Mouse (Mus musculus) G1E (cell line): ENCODE data around the gene Npw. TPM values are rescaled to one million over a fixed set of nuclear protein-coding genes. Genes with fewer than 3 reads are reported as not detected.

Source experiments
- ATAC-seq: 2 replicates; pipeline ENCODE4 v1.8.0; 2016; ENCODE audit warnings: mild to moderate bottlenecking; ENCODE audit not compliant: insufficient number of reproducible peaks, poor library complexity, low FRiP score, severe bottlenecking; ENCODE audit errors: extremely low read depth
- DNase-seq: peaks from one replicate; pipeline ENCODE4 v3.0.0; 2012; ENCODE audit warnings: low spot score
- H3K27me3 ChIP-seq: 2 replicates; pipeline ENCODE4 v1.6.1; 2012; ENCODE audit warnings: mild to moderate bottlenecking, low read length, inconsistent platforms; ENCODE audit not compliant: insufficient read depth
- H3K36me3 ChIP-seq: replicated peaks from 2 replicates; pipeline ENCODE3; 2012; ENCODE audit warnings: mild to moderate bottlenecking, inconsistent platforms
- H3K4me1 ChIP-seq: 2 replicates; pipeline ENCODE4 v1.6.1; 2012; ENCODE audit warnings: low read depth, low read length, inconsistent platforms, mixed read lengths; ENCODE audit not compliant: insufficient read depth
- H3K4me3 ChIP-seq: 2 replicates; pipeline ENCODE4 v1.5.1; 2012; ENCODE audit warnings: low read depth, mild to moderate bottlenecking, inconsistent platforms, low read length, moderate library complexity, mixed read lengths
- H3K9me3 ChIP-seq: replicated peaks from 2 replicates; pipeline ENCODE4 v1.6.1; 2012; ENCODE audit warnings: inconsistent platforms
- CTCF ChIP-seq: IDR thresholded peaks from 2 replicates; pipeline ENCODE4 v1.5.1; 2012; ENCODE audit warnings: low read depth, low read length, inconsistent platforms, mixed read lengths
- GATA1 ChIP-seq: IDR thresholded peaks from 2 replicates; pipeline ENCODE4 v1.6.1; 2012; ENCODE audit warnings: borderline replicate concordance, low read length, inconsistent platforms, mixed read lengths
- GATA2 ChIP-seq: IDR thresholded peaks from 2 replicates; pipeline ENCODE4 v1.6.1; 2012; ENCODE audit warnings: low read depth, low read length, inconsistent platforms, borderline replicate concordance
- POLR2AphosphoS5 ChIP-seq: IDR thresholded peaks from 2 replicates; pipeline ENCODE4 v1.6.1; 2012; ENCODE audit warnings: low read depth, low read length, inconsistent platforms; ENCODE audit not compliant: insufficient replicate concordance
- TAL1 ChIP-seq: conservative IDR thresholded peaks from 2 replicates; pipeline ENCODE4 v1.6.1; 2012; ENCODE audit warnings: low read depth, low read length, inconsistent platforms, mixed read lengths
- polyA plus RNA-seq: library from polyadenylated mRNA; stranded (reverse); fragments of >175 nt; gene quantifications from 2 replicates; pipeline ENCODE4 v1.2.3, GENCODE M21; 2012
- total RNA-seq, 2 experiments: library from RNA; stranded (forward) in 1 of 2; stranded (reverse) in 1 of 2; fragments of 200-1000 nt in 1 of 2; fragments of >200 nt in 1 of 2; fragmentation: Nextera tagmentation in 1 of 2; gene quantifications; 2 replicates each; pipeline ENCODE4 v1.2.3; 2014 to 2017

Gene Npw
- total and polyA plus RNA-seq, 3 experiments: not detected

GRCm38 (mm10) chr17:24698715-24699114, 40.5 kb upstream of the Npw start:
- Histone ChIP-seq H3K36me3 (peaks cover 64% of the 10 kb centered on the region), H3K4me1 (peaks cover 36% of the 10 kb centered on the region), H3K9me3 (no peaks in the 10 kb centered on the region), H3K4me3 (no peak overlapping the region), H3K27me3 (no peaks in the 10 kb centered on the region; the same call in 1 of the 2 replicates)
- ATAC-seq: no peak
- TF ChIP-seq GATA1: no peak
- TF ChIP-seq CTCF: no peak
- no peak for TF ChIP-seq POLR2AphosphoS5
- DNase-seq: no peak

- no peak overlapping the region for H3K4me3 ChIP-seq
- H3K27me3 ChIP-seq: no peaks in the 10 kb centered on the region; the same call in 1 of the 2 replicates
- no peak for ATAC-seq
- H3K4me1 ChIP-seq: peaks cover 39% of the 10 kb centered on the region
- H3K9me3 ChIP-seq: no peaks in the 10 kb centered on the region
- TF ChIP-seq GATA2 (no peak), TAL1 (no peak), GATA1 (no peak), POLR2AphosphoS5 (no peak), CTCF (no peak)
- peaks cover 62% of the 10 kb centered on the region for H3K36me3 ChIP-seq
- DNase-seq: no peak
Measured at GRCm38 (mm10) chr17:24697985-24698384, 39.7 kb upstream of the Npw start.

DNA sequence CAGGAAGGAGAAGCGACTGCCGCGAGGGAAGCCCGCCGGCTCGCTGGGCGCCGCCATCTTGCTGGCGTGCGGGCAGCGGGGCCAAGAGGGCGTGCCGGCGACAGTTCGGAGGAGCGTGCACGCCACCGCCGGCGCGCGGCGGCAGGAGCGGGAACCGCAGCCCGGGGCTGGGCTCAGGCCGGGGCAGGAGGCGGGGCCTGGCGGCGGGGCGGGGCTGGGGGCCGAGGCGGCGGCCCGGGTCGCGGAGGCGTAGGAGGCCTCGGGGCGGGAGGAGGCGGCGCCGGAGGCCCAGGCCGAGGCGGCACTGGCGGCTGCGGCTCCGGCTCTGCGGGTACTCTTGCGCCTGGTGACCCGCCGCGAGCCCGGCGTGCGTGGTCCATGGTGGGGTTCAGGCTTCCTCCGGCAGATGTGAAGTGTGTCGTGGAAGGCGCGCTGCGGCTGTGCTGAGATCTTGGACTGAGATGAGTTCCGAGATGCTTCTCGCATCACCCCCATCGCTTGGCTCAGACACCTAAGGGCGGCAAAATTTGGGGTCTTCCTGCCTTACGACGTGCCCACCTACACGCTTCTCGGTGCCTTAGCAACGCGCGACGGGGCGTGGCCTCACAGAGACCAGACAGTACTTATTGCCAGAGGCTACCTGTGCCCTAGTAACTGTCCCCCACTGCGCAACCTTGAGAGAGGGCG, 37.9 kb upstream of the Npw start, which contains the start of the genes Gfer and Noxo1:
TSS of gene Gfer (minus strand) at position 146 of the 687 bp plus-strand sequence.
TSS of gene Noxo1 (plus strand) at position 224 of the 687 bp plus-strand sequence.
- ATAC-seq (peak; percentile 38), DNase-seq (peak; percentile 94)
- TF ChIP-seq GATA2 (no peak), CTCF (no peak)
- peak within 1 kb of the TSS; percentile 79 for H3K4me3 ChIP-seq
- no peaks in the 10 kb centered on the region; the same call in 1 of the 2 replicates for H3K27me3 ChIP-seq
- H3K4me1 ChIP-seq: peaks cover 49% of the 10 kb centered on the region
- H3K9me3 ChIP-seq: no peaks in the 10 kb centered on the region
- peaks cover 56% of the 10 kb centered on the region for H3K36me3 ChIP-seq

DNA sequence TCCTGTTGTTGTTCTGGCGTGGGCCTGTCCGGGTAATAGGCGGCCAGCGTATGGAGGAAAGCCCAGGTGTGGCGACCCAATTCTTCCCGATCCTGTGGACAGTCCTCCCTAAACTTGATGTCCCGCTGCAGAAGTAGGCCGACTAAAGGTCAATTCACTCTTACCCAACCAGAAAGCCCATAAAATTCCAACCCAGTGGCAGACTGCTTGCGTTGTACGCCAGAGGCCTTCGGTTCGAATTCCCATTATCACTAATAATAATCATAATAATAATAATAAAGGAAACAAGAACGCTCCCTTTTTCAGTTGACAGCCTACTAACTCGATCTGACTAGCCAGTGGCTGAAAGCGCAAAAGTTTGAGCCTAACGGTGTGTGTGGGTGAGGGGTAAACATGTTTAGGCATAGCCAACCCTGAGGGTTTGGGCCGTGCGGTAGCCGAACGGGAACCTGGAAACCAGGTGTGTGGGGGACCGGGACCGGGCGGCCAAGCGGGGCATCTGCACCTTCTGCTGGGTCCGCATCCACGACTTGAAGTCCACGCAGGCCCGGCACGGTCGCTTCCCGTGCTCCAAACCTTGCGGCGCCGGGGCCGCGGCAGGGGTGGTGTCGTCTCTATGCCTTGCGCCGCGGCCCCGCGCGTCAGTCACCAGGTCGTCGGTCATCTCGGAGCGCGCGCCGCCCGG, 37.2 kb upstream of the Npw start:
- Histone ChIP-seq H3K36me3 (peaks cover 49% of the 10 kb centered on the region), H3K4me1 (peaks cover 49% of the 10 kb centered on the region), H3K4me3 (peak overlapping the region; percentile 79), H3K27me3 (peaks cover 2% of the 10 kb centered on the region; the same call in 1 of the 2 replicates), H3K9me3 (no peaks in the 10 kb centered on the region)
- TF ChIP-seq CTCF: no peak
- no peak for ATAC-seq
- no peak for DNase-seq

DNA sequence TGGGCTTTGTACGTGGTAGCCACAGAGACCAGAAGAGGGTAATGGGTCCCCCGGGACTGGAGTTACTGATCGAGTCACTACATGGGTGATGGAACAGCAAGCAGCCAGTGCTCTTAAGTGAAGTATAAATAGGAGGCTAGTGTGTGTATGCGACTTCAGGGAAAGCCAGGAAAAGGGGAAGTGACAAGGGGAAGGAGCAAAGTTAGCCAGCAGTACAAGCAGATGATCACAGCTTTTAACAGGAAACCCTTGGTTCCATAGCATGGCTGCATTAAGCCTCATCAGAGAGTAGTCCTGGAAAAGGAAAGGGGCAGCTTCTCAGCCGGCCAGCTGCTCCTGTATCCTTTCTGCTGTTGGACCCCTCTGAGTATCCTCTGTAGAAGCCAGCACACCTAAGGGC, 34.1 kb upstream of the Npw start:
- Histone ChIP-seq H3K4me1 (peaks cover 62% of the 10 kb centered on the region), H3K27me3 (peaks cover 29% of the 10 kb centered on the region)
- DNase-seq: no peak

DNA sequence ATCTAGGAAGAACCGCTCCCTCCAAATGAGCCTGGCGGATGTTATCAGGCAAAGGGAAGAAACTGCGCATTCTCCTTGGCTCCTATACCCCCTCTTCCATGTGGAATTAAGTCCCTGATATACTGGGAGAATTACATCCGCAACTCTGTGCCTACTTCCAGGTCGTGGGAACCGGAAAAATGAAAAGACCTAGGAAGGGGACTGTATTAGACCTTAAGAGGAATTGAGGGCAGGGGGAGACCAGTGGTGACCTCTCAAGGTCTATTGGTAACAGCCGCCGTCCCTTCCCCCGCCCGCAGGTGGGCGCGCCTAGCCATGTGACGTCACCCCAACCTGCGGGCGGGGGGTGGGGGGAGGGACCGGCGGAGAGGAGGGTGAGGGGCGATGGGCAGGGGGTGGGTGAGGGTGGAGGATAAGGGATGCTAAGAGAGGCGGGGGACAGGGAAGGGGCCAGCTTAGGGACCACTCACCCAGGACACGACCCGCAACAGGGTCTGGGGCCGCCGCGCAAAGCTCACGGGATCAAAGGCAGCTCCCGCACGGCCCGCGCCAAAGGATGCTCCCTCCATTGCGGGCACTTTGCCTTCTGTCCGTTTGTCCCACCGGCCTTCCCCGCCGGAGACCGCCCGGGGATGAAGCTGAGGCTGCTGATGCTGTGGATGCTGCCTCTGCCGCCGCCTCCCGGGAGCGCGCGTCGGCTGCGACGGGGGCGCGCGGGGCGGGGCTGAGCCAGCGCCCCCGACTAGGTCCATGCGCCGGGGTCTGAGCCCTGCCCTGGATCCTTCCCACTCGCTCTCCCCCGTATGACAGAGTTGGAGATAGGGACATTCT, 31.2 kb upstream of the Npw start, which contains the start of gene Syngr3:
TSS of gene Syngr3 (minus strand) at position 705 of the 831 bp plus-strand sequence.
- ATAC-seq (no peak), DNase-seq (no peak)
- TF ChIP-seq TAL1 (no peak), GATA1 (no peak), POLR2AphosphoS5 (no peak), GATA2 (no peak), CTCF (no peak)
- H3K36me3 ChIP-seq: peaks cover 23% of the 10 kb centered on the region
- peaks cover 30% of the 10 kb centered on the region for H3K27me3 ChIP-seq
- H3K9me3 ChIP-seq: no peaks in the 10 kb centered on the region
- peaks cover 57% of the 10 kb centered on the region for H3K4me1 ChIP-seq
- H3K4me3 ChIP-seq: peak within 1 kb of the TSS; percentile 56; the same call in 1 of the 2 replicates

More for the DNA sequence above, 34.1 kb upstream of the Npw start:
- H3K36me3 ChIP-seq: peaks cover 26% of the 10 kb centered on the region
- H3K4me3 ChIP-seq: no peak overlapping the region
- no peaks in the 10 kb centered on the region for H3K9me3 ChIP-seq
- no peak for ATAC-seq
- TF ChIP-seq CTCF (no peak), GATA1 (no peak), POLR2AphosphoS5 (no peak), GATA2 (no peak), TAL1 (no peak)
